Mouse (Mus musculus): ENCODE results near the gene Zcwpw1.

- TF ChIP-seq E2F4 (IDR thresholded peaks at IDR 0.05; ENCODE audit: insufficient read depth) (no peak), CEBPB (IDR thresholded peaks at IDR 0.05; ENCODE audit: insufficient read depth, poor library complexity, severe bottlenecking) (no peak)
Observed at GRCm38 (mm10) chr5:137826421-137826820, 38.8 kb downstream of the Zcwpw1 start.
